Mouse (Mus musculus) urinary bladder, postnatal 0 days (tissue): ENCODE data around the gene Doc2g. TPM values are rescaled to one million over a fixed set of nuclear protein-coding genes. Genes with fewer than 3 reads are reported as not detected.

Source experiments
- polyA plus RNA-seq: library from polyadenylated mRNA; unstranded; fragments of >200 nt; fragmentation: Nextera tagmentation; extraction: Ambion mirVana; gene quantifications from 2 replicates; pipeline ENCODE4 v1.2.1, GENCODE M21; 2015

Doc2g gene
- 1.5 and 2.1 TPM in 2 replicates for polyA plus RNA-seq

GRCm38 (mm10) chr19:4003112-4003511 is at the start of gene Doc2g:
Gene Doc2g, plus strand, starts transcription at chr19:4003313.

GRCm38 (mm10) chr19:3958470-3958869 is 44.6 kb upstream of the Doc2g start, which contains the start of gene Aldh3b3:
Gene Aldh3b3, plus strand, starts transcription at chr19:3958645.

GRCm38 (mm10) chr19:3972229-3972628 is 30.9 kb upstream of the Doc2g start, which contains the start of gene Aldh3b2:
Gene Aldh3b2, plus strand, starts transcription at chr19:3972328.

GRCm38 (mm10) chr19:3986334-3986733 is 16.8 kb upstream of the Doc2g start, which contains the start of gene Acy3:
Gene Acy3, plus strand, starts transcription at chr19:3986570.

GRCm38 (mm10) chr19:3992416-3992815 is 10.7 kb upstream of the Doc2g start, which contains the start of gene Tbx10:
Gene Tbx10, plus strand, starts transcription at chr19:3992752.

GRCm38 (mm10) chr19:4000119-4000900 is 2.8 kb upstream of the Doc2g start, which contains the start of the genes Nudt8 and Gm49405:
Gene Nudt8, plus strand, starts transcription at chr19:4000580.
Gene Gm49405, plus strand, starts transcription at chr19:4000626.

GRCm38 (mm10) chr19:4012432-4013022 is 9.4 kb downstream of the Doc2g start, which contains the start of gene Ndufv1:
Gene Ndufv1, minus strand, starts transcription at chr19:4012806.

GRCm38 (mm10) chr19:4037788-4038232 is 34.7 kb downstream of the Doc2g start, which contains the start of gene Gstp1:
Gene Gstp1, minus strand, starts transcription at chr19:4037985.

GRCm38 (mm10) chr19:4045966-4046865 is 43.1 kb downstream of the Doc2g start, which contains the start of gene Gstp2:
Gene Gstp2, minus strand, starts transcription at chr19:4046023.

Other genes starting within 250 kb of the Doc2g start
- 14.4 and 15.2 TPM in 2 replicates for gene Kmt5b, start 235.9 kb upstream of the Doc2g start, polyA plus RNA-seq
- 21.8 and 25.8 TPM in 2 replicates for gene Chka, start 151.5 kb upstream of the Doc2g start, polyA plus RNA-seq
- 18.2 and 23.2 TPM in 2 replicates for gene Tcirg1, start 96.2 kb upstream of the Doc2g start, polyA plus RNA-seq
- gene Ndufs8, start 90.5 kb upstream of the Doc2g start, polyA plus RNA-seq = 279 and 309 TPM in 2 replicates
- gene Aldh3b1, start 73.5 kb upstream of the Doc2g start, polyA plus RNA-seq = 3.3 and 8.6 TPM in 2 replicates
- gene Unc93b1, start 68.1 kb upstream of the Doc2g start, polyA plus RNA-seq = 21.7 and 32.0 TPM in 2 replicates
- gene Aldh3b3, start 44.7 kb upstream of the Doc2g start, polyA plus RNA-seq = 0.29 and 0.30 TPM in 2 replicates
- 122 and 144 TPM in 2 replicates for gene Aldh3b2, start 31.0 kb upstream of the Doc2g start, polyA plus RNA-seq
- gene Acy3, start 16.7 kb upstream of the Doc2g start, polyA plus RNA-seq = 6.1 and 7.0 TPM in 2 replicates
- gene Tbx10, start 10.6 kb upstream of the Doc2g start, polyA plus RNA-seq = 0.11 TPM in 1 of 2 replicates, not detected in the other
- gene Nudt8, start 2.7 kb upstream of the Doc2g start, polyA plus RNA-seq = 29.1 and 36.0 TPM in 2 replicates
- gene Gm49405, start 2.7 kb upstream of the Doc2g start, polyA plus RNA-seq = 0.82 and 1.3 TPM in 2 replicates
- gene Ndufv1, start 9.5 kb downstream of the Doc2g start, polyA plus RNA-seq = 170 and 175 TPM in 2 replicates
- gene Gstp1, start 34.7 kb downstream of the Doc2g start, polyA plus RNA-seq = 432 and 441 TPM in 2 replicates
- gene Gstp2, start 42.7 kb downstream of the Doc2g start, polyA plus RNA-seq = 21.6 and 25.1 TPM in 2 replicates
- gene Gstp3, start 56.3 kb downstream of the Doc2g start, polyA plus RNA-seq = 0.33 and 0.52 TPM in 2 replicates
- gene Cabp2, start 78.3 kb downstream of the Doc2g start, polyA plus RNA-seq = not detected in 2 replicates
- gene Cdk2ap2, start 93.9 kb downstream of the Doc2g start, polyA plus RNA-seq = 75.9 and 93.8 TPM in 2 replicates
- gene Pitpnm1, start 96.7 kb downstream of the Doc2g start, polyA plus RNA-seq = 10.2 and 13.2 TPM in 2 replicates
- 76.9 and 77.9 TPM in 2 replicates for gene Aip, start 122.5 kb downstream of the Doc2g start, polyA plus RNA-seq
- gene Gpr152, start 136.5 kb downstream of the Doc2g start, polyA plus RNA-seq = not detected in 2 replicates
- gene Cabp4, start 140.7 kb downstream of the Doc2g start, polyA plus RNA-seq = 0.28 and 0.41 TPM in 2 replicates
- 130 and 133 TPM in 2 replicates for gene Coro1b, start 145.3 kb downstream of the Doc2g start, polyA plus RNA-seq
- gene Ptprcap, start 150.3 kb downstream of the Doc2g start, polyA plus RNA-seq = 0.54 and 0.65 TPM in 2 replicates
- gene Rps6kb2, start 160.0 kb downstream of the Doc2g start, polyA plus RNA-seq = 28.6 and 31.4 TPM in 2 replicates
- 5.8 and 7.8 TPM in 2 replicates for gene Carns1, start 172.2 kb downstream of the Doc2g start, polyA plus RNA-seq
- gene Tbc1d10c, start 188.0 kb downstream of the Doc2g start, polyA plus RNA-seq = 1.3 and 1.5 TPM in 2 replicates
- gene Ppp1ca, start 188.8 kb downstream of the Doc2g start, polyA plus RNA-seq = 476 and 486 TPM in 2 replicates
- gene Rad9a, start 198.3 kb downstream of the Doc2g start, polyA plus RNA-seq = 12.6 and 15.8 TPM in 2 replicates
- 1.8 TPM in 2 replicates for gene Clcf1, start 210.9 kb downstream of the Doc2g start, polyA plus RNA-seq
- not detected in 2 replicates for gene AC109138.7, start 211.0 kb downstream of the Doc2g start, polyA plus RNA-seq
- 44.5 and 63.8 TPM in 2 replicates for gene Pold4, start 228.6 kb downstream of the Doc2g start, polyA plus RNA-seq